Comparison of ENCODE assay signal across 14 mouse cellular contexts in the genomic region with DNA sequence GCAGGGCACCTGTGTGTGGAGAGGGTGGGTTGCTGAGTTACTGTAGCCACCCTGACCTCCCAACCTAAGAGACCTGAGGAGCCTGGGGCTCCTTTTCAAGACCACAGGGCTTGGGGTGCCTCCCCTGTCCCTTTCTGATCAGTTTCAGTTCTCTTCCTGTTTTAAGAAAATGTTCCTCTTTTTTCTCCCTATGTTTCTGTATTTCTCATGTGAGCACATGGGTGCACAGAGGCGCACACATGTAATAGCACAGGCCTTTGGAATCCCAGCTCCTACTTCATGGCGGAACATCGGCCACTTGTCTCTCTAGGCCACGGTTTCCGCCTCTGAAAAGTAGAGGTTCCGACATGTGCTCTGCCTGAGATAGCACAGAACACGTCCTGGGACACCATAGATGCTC. TPM values are rescaled to one million over a fixed set of nuclear protein-coding genes. Genes with fewer than 3 reads are reported as not detected.
"Had no signal": no experiment of that assay in that cellular context is flagged by ENCODE, and none has a peak within 500 bp of the region (broad histone marks: within the 10 kb centered on the region; RNA-seq: fewer than 3 reads in every experiment).

No protein-coding gene starts in this region.

- H3K9ac ChIP-seq: kidney, embryonic 15.5 days; limb, embryonic 15.5 days; liver, embryonic 12.5 days; lung, embryonic 14.5 days; neural tube, embryonic 15.5 days had no signal

- DNase-seq: kidney, adult 2 months; kidney, postnatal 25 days; lung, embryonic 14.5 days; lung, postnatal 14 days; right cerebral cortex, adult 18-20 months; right cerebral cortex, postnatal 25 days; thymus, postnatal 36 days had no signal

- H3K4me2 ChIP-seq: kidney, embryonic 15.5 days; limb, embryonic 15.5 days; liver, embryonic 12.5 days; lung, embryonic 14.5 days; neural tube, embryonic 15.5 days had no signal

- H3K4me3 ChIP-seq: kidney, embryonic 15.5 days; limb, embryonic 15.5 days; liver, embryonic 12.5 days; myocyte; neural tube, embryonic 15.5 days had no signal

- H3K27ac ChIP-seq: kidney, embryonic 15.5 days; limb, embryonic 15.5 days; liver, embryonic 12.5 days; macrophage; neural tube, embryonic 15.5 days had no signal

- H3K9me3 ChIP-seq: kidney, embryonic 15.5 days; limb, embryonic 15.5 days; liver, embryonic 12.5 days; neural tube, embryonic 15.5 days had no signal

- H3K36me3 ChIP-seq: kidney, embryonic 15.5 days; limb, embryonic 15.5 days; liver, embryonic 12.5 days; neural tube, embryonic 15.5 days had no signal

- H3K27me3 ChIP-seq: kidney, embryonic 15.5 days; limb, embryonic 15.5 days; neural tube, embryonic 15.5 days had no signal

- H3K4me1 ChIP-seq: limb, embryonic 15.5 days had no signal

- ATAC-seq: liver, embryonic 12.5 days; midbrain, embryonic 16.5 days had no signal

RNA-seq across cellular contexts. Expression of a gene that starts 38.5 kb away (rescaled TPM):
- polyA plus RNA-seq: macrophage had no signal
